Mouse (Mus musculus): ENCODE data around the gene Mbd5.

The Mbd5 gene

GRCm38 (mm10) chr2:49354066-49354465 lies 404.8 kb downstream of the Mbd5 start:
- DNase-seq: no peak

GRCm38 (mm10) chr2:49355867-49356266 lies 406.6 kb downstream of the Mbd5 start:
- no peak for DNase-seq

GRCm38 (mm10) chr2:49358128-49358814 lies 409.0 kb downstream of the Mbd5 start:
- DNase-seq: no peak

- no peak for DNase-seq
Measured at GRCm38 (mm10) chr2:49358839-49359520, 409.7 kb downstream of the Mbd5 start.

GRCm38 (mm10) chr2:49359706-49360105 lies 410.4 kb downstream of the Mbd5 start:
- no peak for DNase-seq

GRCm38 (mm10) chr2:49364546-49364945 lies 415.2 kb downstream of the Mbd5 start:
- DNase-seq: no peak

GRCm38 (mm10) chr2:49366878-49367545 lies 417.7 kb downstream of the Mbd5 start:
- DNase-seq: no peak

GRCm38 (mm10) chr2:49367546-49367917 lies 418.2 kb downstream of the Mbd5 start:
- no peak for DNase-seq

- DNase-seq: no peak
Measured at GRCm38 (mm10) chr2:49371632-49372031, 422.3 kb downstream of the Mbd5 start.

- DNase-seq: no peak
Measured at GRCm38 (mm10) chr2:49372586-49372985, 423.3 kb downstream of the Mbd5 start.
